Mouse (Mus musculus) lung, adult 2 months (tissue): Measurements from ENCODE around the gene Sulf2.

Experiments used
- CTCF ChIP-seq: fragments of 200-500 bp; IDR thresholded peaks from 2 replicates; pipeline ENCODE4 v1.5.1; 2011; ENCODE audit warnings: mild to moderate bottlenecking, low read length, control low read depth; ENCODE audit not compliant: insufficient read depth
- POLR2A ChIP-seq: fragments of 200-500 bp; IDR thresholded peaks from 2 replicates; pipeline ENCODE4 v1.6.1; 2011; ENCODE audit warnings: low read depth, mild to moderate bottlenecking, control low read depth, low read length, borderline replicate concordance; ENCODE audit errors: extremely low read depth

GRCm38 (mm10) chr2:166024079-166024478, 131.4 kb downstream of the Sulf2 start:
- TF ChIP-seq CTCF: no peak
- no peak for TF ChIP-seq POLR2A
